Mouse (Mus musculus) C2C12 (cell line): Measurements from ENCODE around the gene Pdzd4. TPM values are rescaled to one million over a fixed set of nuclear protein-coding genes. Genes with fewer than 3 reads are reported as not detected.

Experiments used
- H3K27me3 ChIP-seq: one replicate; pipeline ENCODE4 v1.6.1; 2011; ENCODE audit not compliant: control insufficient read depth, insufficient read depth, insufficient read length
- H3K36me3 ChIP-seq: one replicate; pipeline ENCODE4 v1.6.1; 2011; ENCODE audit not compliant: control insufficient read depth, insufficient read depth
- H3K4me3 ChIP-seq: one replicate; pipeline ENCODE4 v1.5.1; 2011; ENCODE audit warnings: mild to moderate bottlenecking, control low read depth; ENCODE audit not compliant: poor library complexity, insufficient read depth, severe bottlenecking
- H3K79me2 ChIP-seq: one replicate; pipeline ENCODE4 v1.6.1; 2011; ENCODE audit not compliant: control insufficient read depth, insufficient read depth
- H3K79me3 ChIP-seq: one replicate; pipeline ENCODE4 v1.6.1; 2011; ENCODE audit warnings: low read depth, control low read depth
- H3ac ChIP-seq: one replicate; pipeline ENCODE3; 2011; ENCODE audit warnings: low read depth; ENCODE audit not compliant: control insufficient read depth, insufficient read length
- CEBPB ChIP-seq: IDR thresholded peaks from one replicate; pipeline ENCODE4 v1.6.1; 2011; ENCODE audit warnings: low read depth, mild to moderate bottlenecking, control low read depth, moderate library complexity
- CTCF ChIP-seq: IDR thresholded peaks from one replicate; pipeline ENCODE4 v1.5.1; 2011; ENCODE audit not compliant: control insufficient read depth, insufficient read depth, insufficient read length
- FOSL1 ChIP-seq: IDR thresholded peaks from one replicate; pipeline ENCODE4 v1.8.0; 2011; ENCODE audit warnings: mild to moderate bottlenecking, low read length; ENCODE audit not compliant: poor library complexity, insufficient read depth, severe bottlenecking
- MAX ChIP-seq: IDR thresholded peaks from one replicate; pipeline ENCODE4 v1.6.1; 2011; ENCODE audit warnings: mild to moderate bottlenecking, control low read depth
- MYOD1 ChIP-seq: IDR thresholded peaks from one replicate; pipeline ENCODE4 v1.6.1; 2011; ENCODE audit warnings: low read depth; ENCODE audit not compliant: control insufficient read depth, insufficient read length
- MYOG ChIP-seq: IDR thresholded peaks from one replicate; pipeline ENCODE4 v1.6.1; 2011; ENCODE audit not compliant: control insufficient read depth, insufficient read length; ENCODE audit errors: extremely low read depth
- USF1 ChIP-seq: IDR thresholded peaks from one replicate; pipeline ENCODE4 v1.6.1; 2011; ENCODE audit warnings: low read depth, mild to moderate bottlenecking, control low read depth, moderate library complexity
- polyA plus RNA-seq: library from polyadenylated mRNA; unstranded; fragments of >200 nt; fragmentation: generic; extraction: Trizol; gene quantifications from one replicate; pipeline ENCODE4 v1.2.1, GENCODE M21; 2012; ENCODE audit warnings: missing spikeins

The Pdzd4 gene
- polyA plus RNA-seq, 1 experiment = 0.18 TPM

DNA sequence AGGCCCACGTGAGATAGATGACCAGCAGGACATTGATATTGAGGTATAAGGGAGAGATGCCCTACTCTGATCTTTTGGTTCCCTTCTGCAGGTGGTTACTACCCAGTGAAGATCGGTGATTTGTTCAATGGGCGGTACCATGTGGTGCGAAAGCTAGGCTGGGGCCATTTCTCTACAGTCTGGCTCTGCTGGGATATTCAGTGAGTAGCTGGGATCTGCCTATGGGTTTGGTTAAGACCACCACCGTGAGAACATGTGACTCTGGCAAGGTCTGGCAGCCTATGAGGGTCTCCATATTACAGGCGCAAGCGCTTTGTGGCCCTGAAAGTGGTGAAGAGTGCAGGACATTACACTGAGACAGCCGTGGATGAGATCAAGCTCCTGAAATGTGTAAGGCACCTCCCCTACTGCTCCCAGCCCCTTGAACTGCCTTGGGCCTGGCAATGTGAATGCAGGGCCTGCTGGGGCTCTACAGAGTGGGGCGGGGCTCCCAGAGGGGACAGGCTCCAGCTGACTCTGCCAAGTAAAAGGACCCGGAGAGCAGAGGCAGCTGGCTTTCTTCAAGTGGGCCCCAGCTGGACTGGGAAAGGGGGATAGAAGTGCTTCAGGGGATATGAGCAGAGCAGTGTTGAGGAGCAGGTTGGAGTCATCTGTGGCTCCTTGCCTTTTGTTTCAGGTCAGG, 49.8 kb downstream of the Pdzd4 start:
- TF ChIP-seq MYOD1 = no peak
- no peak for TF ChIP-seq CEBPB
- TF ChIP-seq FOSL1 = no peak
- no peak for TF ChIP-seq MAX
- TF ChIP-seq MYOG = no peak
- TF ChIP-seq USF1 = no peak
- no peak for TF ChIP-seq CTCF

DNA sequence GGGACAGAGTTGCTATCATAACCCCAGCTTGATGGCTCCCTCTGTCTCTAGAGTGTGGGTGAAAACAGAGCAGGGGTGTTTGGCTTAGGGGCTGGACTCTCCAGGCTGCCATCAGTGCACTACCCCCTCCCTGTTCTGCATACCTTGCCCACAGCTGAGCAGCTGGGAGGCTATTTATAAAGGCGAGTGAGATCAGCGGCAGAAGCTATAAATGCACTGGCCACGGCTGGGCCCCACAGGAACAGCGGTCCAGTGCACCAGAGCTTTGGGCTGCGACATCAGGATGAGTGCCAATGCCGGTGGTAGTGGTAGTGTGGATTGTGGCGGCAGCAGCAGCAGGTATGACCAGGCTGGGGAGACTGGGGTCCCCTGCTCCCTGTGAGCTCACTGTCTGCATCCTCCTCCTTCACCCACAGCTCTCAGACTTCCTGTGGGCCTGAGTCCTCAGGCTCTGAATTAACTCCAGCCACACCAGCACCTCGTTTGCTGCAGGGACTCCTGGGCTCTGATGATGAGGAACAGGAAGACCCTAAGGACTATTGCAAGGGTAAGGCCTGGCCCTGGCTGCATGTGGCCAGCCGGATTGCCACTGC, 50.5 kb downstream of the Pdzd4 start, which contains the start of gene Srpk3:
Srpk3 (plus strand) TSS at position 238 of the 593 bp plus-strand sequence.
- Histone ChIP-seq H3K36me3 (peaks cover 8% of the 10 kb centered on the region), H3K79me2 (no peaks in the 10 kb centered on the region), H3K79me3 (no peaks in the 10 kb centered on the region), H3K27me3 (no peaks in the 10 kb centered on the region), H3ac (no peak within 1 kb of the TSS), H3K4me3 (no peak within 1 kb of the TSS)
- TF ChIP-seq USF1 (no peak), MYOG (no peak), MAX (no peak), CTCF (no peak), CEBPB (no peak), MYOD1 (no peak), FOSL1 (no peak)

More for the DNA sequence above, 49.8 kb downstream of the Pdzd4 start:
- Histone ChIP-seq H3K79me3 (no peaks in the 10 kb centered on the region), H3K79me2 (no peaks in the 10 kb centered on the region), H3ac (no peak overlapping the region), H3K4me3 (no peak overlapping the region), H3K36me3 (peaks cover 13% of the 10 kb centered on the region), H3K27me3 (no peaks in the 10 kb centered on the region)

DNA sequence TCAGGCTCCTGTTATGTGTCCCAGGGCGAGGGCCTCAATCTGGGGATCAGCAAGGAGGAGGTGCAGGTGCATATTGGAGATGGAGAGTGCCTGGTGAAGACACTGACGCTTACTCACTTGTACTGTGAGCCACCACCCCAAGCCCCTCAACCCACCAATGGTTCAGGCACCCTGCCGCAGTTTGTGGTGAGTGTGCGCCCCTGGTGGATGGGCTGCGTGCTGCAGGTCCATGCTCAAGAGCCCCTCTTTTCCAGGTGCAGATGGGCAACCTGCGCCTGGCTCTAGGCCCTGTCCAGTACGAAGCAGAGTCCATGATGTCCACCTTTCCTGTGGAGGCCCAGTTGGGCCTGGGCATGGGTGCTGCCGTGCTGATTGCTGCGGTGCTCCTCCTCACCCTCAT, 57.5 kb downstream of the Pdzd4 start:
- no peaks in the 10 kb centered on the region for H3K36me3 ChIP-seq
- H3K79me2 ChIP-seq = no peaks in the 10 kb centered on the region
- H3K4me3 ChIP-seq = no peak overlapping the region
- H3K79me3 ChIP-seq = no peaks in the 10 kb centered on the region
- peaks cover 4% of the 10 kb centered on the region for H3K27me3 ChIP-seq
- TF ChIP-seq MYOG (no peak), CTCF (peak; percentile 11)
- H3ac ChIP-seq = no peak overlapping the region

DNA sequence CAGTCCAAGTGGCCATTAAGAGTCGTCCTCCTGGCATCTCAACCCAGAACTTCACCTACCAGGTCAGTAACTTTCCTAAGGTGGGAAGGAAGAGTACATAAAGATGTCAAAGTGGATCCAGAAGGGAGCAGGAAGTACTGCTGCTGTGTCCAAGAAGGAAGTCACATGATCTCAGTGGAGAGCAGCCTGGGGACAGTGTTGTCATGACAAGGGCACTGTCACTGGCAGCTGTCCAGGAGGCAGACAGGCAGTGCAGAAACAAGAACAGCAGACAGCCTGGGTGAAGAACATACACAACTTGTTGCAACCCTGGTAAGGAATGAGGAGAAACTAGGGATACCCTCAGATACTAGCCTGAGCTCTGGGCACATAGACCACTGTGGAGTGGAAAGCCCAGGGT, 59.5 kb downstream of the Pdzd4 start:
- no peak overlapping the region for H3ac ChIP-seq
- no peak overlapping the region for H3K4me3 ChIP-seq
- H3K27me3 ChIP-seq = peaks cover 4% of the 10 kb centered on the region
- no peaks in the 10 kb centered on the region for H3K79me3 ChIP-seq
- no peaks in the 10 kb centered on the region for H3K36me3 ChIP-seq
- no peak for TF ChIP-seq USF1
- no peaks in the 10 kb centered on the region for H3K79me2 ChIP-seq

DNA sequence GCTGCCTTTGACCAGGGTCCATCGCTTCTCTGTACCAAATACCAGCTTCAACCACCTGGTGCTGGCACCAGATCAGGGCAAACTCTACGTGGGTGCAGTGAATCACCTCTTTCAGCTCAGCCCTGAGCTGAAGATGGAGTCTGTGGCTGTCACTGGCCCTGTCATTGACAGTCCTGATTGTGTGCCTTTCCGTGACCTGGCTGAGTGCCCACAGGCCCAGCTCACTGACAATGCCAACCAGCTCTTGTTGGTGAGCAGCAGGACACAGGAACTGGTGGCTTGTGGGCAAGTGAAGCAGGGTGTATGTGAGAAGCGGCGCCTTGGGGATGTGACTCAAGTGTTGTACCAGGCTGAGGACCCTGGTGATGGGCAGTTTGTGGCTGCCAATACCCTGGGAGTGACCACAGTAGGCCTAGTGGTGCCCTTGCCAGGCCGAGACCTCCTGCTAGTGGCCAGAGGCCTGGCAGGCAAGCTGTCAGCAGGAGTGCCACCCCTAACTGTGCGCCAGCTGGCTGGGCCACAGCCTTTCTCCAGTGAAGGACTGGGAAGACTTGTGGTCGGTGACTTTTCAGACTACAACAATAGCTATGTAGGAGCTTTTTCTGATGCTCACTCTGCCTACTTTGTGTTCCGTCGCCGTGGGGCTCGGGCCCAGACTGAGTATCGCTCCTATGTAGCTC, 66.0 kb downstream of the Pdzd4 start:
- H3K79me2 ChIP-seq = no peaks in the 10 kb centered on the region
- TF ChIP-seq CTCF (no peak), USF1 (no peak), MAX (no peak)
- no peaks in the 10 kb centered on the region for H3K36me3 ChIP-seq
- peaks cover under 1% of the 10 kb centered on the region for H3K27me3 ChIP-seq
- no peak overlapping the region for H3ac ChIP-seq
- no peak overlapping the region for H3K4me3 ChIP-seq
- no peaks in the 10 kb centered on the region for H3K79me3 ChIP-seq
